Mouse (Mus musculus) MEL (cell line): ENCODE results near the gene Tmem177.

Experiments used
- BHLHE40 ChIP-seq: IDR thresholded peaks from 2 replicates; pipeline ENCODE4 v1.6.1; 2012; ENCODE audit warnings: low read depth, mild to moderate bottlenecking, inconsistent platforms, low read length, improper control_type of control experiment, borderline replicate concordance
- CTCF ChIP-seq, 3 experiments: IDR thresholded peaks in 2 of 3; conservative IDR thresholded peaks in 1 of 3; 2 replicates each; pipeline ENCODE4 v1.5.1; 2011 to 2012; ENCODE audit warnings: low read length in 3 of 3, low read depth in 2 of 3, mild to moderate bottlenecking in 2 of 3, improper control_type of control experiment in 1 of 3, inconsistent platforms in 1 of 3, mixed read lengths in 1 of 3, moderate library complexity in 1 of 3; ENCODE audit not compliant: control insufficient read depth in 1 of 3, insufficient read depth in 1 of 3, poor library complexity in 1 of 3, severe bottlenecking in 1 of 3
- E2F4 ChIP-seq: IDR thresholded peaks from 2 replicates; pipeline ENCODE4 v1.6.1; 2011; ENCODE audit warnings: low read depth, low read length, improper control_type of control experiment, borderline replicate concordance
- ELF1 ChIP-seq: IDR thresholded peaks from 2 replicates; pipeline ENCODE4 v1.6.1; 2014; ENCODE audit warnings: low read depth, mild to moderate bottlenecking, inconsistent platforms, low read length, improper control_type of control experiment, moderate library complexity
- GATA1 ChIP-seq: IDR thresholded peaks from 2 replicates; pipeline ENCODE4 v1.6.1; 2011; ENCODE audit warnings: low read depth, low read length, improper control_type of control experiment
- HCFC1 ChIP-seq: IDR thresholded peaks from 2 replicates; pipeline ENCODE4 v1.6.1; 2012; ENCODE audit warnings: low read depth, mild to moderate bottlenecking, inconsistent platforms, low read length, improper control_type of control experiment, moderate library complexity
- MAFK ChIP-seq: IDR thresholded peaks from 2 replicates; pipeline ENCODE4 v1.6.1; 2011; ENCODE audit warnings: low read depth, mild to moderate bottlenecking, low read length, improper control_type of control experiment, borderline replicate concordance
- MYB ChIP-seq: IDR thresholded peaks from 2 replicates; pipeline ENCODE4 v1.6.1; 2011; ENCODE audit warnings: mild to moderate bottlenecking, low read depth, low read length, improper control_type of control experiment
- MYC ChIP-seq: IDR thresholded peaks from 2 replicates; pipeline ENCODE4 v1.6.1; 2011; ENCODE audit warnings: low read depth, mild to moderate bottlenecking, low read length, improper control_type of control experiment, moderate library complexity
- POLR2A ChIP-seq, 2 experiments: IDR thresholded peaks; 2 replicates each; pipeline ENCODE4 v1.6.1; 2011 to 2012; ENCODE audit warnings: low read length in 2 of 2, mild to moderate bottlenecking in 2 of 2, control low read depth in 1 of 2, improper control_type of control experiment in 1 of 2, low read depth in 1 of 2, moderate library complexity in 1 of 2; ENCODE audit not compliant: control insufficient read depth in 1 of 2, insufficient read depth in 1 of 2, poor library complexity in 1 of 2

DNA sequence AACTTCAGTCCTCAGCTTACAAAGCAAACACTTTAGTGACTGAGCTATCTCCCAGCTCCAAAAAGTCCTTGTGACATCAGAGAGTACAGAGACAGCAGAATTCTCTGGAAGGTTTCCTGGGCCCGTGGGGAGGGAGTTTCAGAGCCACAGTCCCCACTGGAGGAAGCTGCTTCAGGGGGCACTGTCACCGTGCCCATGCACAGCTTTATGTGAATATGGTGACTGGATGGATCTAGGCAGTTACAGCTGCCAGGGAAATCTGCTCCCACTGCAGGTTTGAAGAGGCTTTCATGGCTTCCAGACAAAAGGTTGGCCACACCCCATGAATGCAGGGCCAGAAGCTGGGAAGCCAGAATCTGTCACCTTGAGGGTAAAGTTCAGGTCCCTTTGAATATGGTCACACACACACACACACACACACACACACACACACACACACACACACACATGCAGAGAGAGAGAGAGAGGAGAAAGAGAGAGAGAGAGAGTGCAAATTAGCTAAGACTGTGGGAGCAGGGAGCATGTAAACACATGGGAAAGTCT is 5.7 kb downstream of the Tmem177 start:
- TF ChIP-seq HCFC1: no peak
- no peak for TF ChIP-seq E2F4
- no peak for TF ChIP-seq CTCF (IDR thresholded peaks at IDR 0.05 in 2 of 3, conservative IDR thresholded peaks at IDR 0.05 in 1 of 3; ENCODE audit: control insufficient read depth in 1 of 3, insufficient read depth in 1 of 3, low read depth in 2 of 3, low read length in 3 of 3, poor library complexity in 1 of 3, severe bottlenecking in 1 of 3)
- no peak for TF ChIP-seq MYB
- no peak for TF ChIP-seq POLR2A (IDR thresholded peaks at IDR 0.05; ENCODE audit: control insufficient read depth in 1 of 2, insufficient read depth in 1 of 2, low read depth in 1 of 2, low read length in 2 of 2, poor library complexity in 1 of 2)
- no peak for TF ChIP-seq BHLHE40
- no peak for TF ChIP-seq MYC
- no peak for TF ChIP-seq GATA1
- TF ChIP-seq ELF1: no peak
- TF ChIP-seq MAFK: no peak
